Mouse (Mus musculus) embryonic facial prominence, embryonic 14.5 days (tissue): Measurements from ENCODE around the gene Prg4. TPM values are rescaled to one million over a fixed set of nuclear protein-coding genes. Genes with fewer than 3 reads are reported as not detected.
A peak's percentile ranks its signal among the peaks of the same experiment; 100 is the strongest.

Experiments used
- ATAC-seq: fragments of 200-750 bp; cut with Nextera tagmentation; 2 replicates; pipeline ENCODE4 v1.8.0; 2017; ENCODE audit warnings: low read depth, moderate number of reproducible peaks, moderate TSS enrichment
- DNase-seq: peaks from one replicate; pipeline ENCODE4 v3.0.0-alpha.2; 2015; ENCODE audit warnings: low spot score
- H3K27ac ChIP-seq: fragments of 300-500 bp; sonication (generic); replicated peaks from 2 replicates; pipeline ENCODE4 v1.5.1; 2014; ENCODE audit warnings: low read depth, mild to moderate bottlenecking, low read length, moderate library complexity
- H3K27me3 ChIP-seq: fragments of 300-500 bp; sonication (generic); replicated peaks from 2 replicates; pipeline ENCODE4 v1.6.1; 2014; ENCODE audit warnings: low read length; ENCODE audit not compliant: control insufficient read depth, insufficient read depth
- H3K36me3 ChIP-seq: fragments of 300-500 bp; sonication (generic); 2 replicates; pipeline ENCODE4 v1.6.1; 2014; ENCODE audit warnings: low read length, mixed read lengths; ENCODE audit not compliant: control insufficient read depth, insufficient read depth
- H3K4me1 ChIP-seq: fragments of 300-500 bp; sonication (generic); 2 replicates; pipeline ENCODE4 v1.6.1; 2014; ENCODE audit warnings: antibody characterized with exemption, low read length; ENCODE audit not compliant: control insufficient read depth, insufficient read depth
- H3K4me2 ChIP-seq: fragments of 300-500 bp; sonication (generic); 2 replicates; pipeline ENCODE4 v1.6.1; 2014; ENCODE audit warnings: low read depth, mild to moderate bottlenecking, low read length, moderate library complexity, mixed read lengths
- H3K4me3 ChIP-seq: fragments of 300-500 bp; sonication (generic); 2 replicates; pipeline ENCODE4 v1.5.1; 2014; ENCODE audit warnings: low read depth, mild to moderate bottlenecking, low read length
- H3K9ac ChIP-seq: fragments of 300-500 bp; sonication (generic); 2 replicates; pipeline ENCODE4 v1.6.1; 2014; ENCODE audit warnings: low read depth, mild to moderate bottlenecking, low read length, moderate library complexity, mixed read lengths
- H3K9me3 ChIP-seq: fragments of 300-500 bp; sonication (generic); 2 replicates; pipeline ENCODE4 v1.6.1; 2016; ENCODE audit warnings: low read length; ENCODE audit not compliant: control insufficient read depth
- WGBS: fragments of 180-500 bp; shearing (Covaris S2); extraction: QIAGEN DNeasy Blood & Tissue Kit; methylation state at CpG from one replicate; pipeline ENCODE4 v1.1.7; 2014; 5-methylcytosine and 5-hydroxymethylcytosine counted together
- polyA plus RNA-seq: library from polyadenylated mRNA; unstranded; fragments of >200 nt; fragmentation: Nextera tagmentation; extraction: Ambion mirVana; gene quantifications from 2 replicates; pipeline ENCODE4 v1.2.1, GENCODE M21; 2014

Gene Prg4
- polyA plus RNA-seq, 1 experiment from 2014 or later: 2.0 TPM

DNA sequence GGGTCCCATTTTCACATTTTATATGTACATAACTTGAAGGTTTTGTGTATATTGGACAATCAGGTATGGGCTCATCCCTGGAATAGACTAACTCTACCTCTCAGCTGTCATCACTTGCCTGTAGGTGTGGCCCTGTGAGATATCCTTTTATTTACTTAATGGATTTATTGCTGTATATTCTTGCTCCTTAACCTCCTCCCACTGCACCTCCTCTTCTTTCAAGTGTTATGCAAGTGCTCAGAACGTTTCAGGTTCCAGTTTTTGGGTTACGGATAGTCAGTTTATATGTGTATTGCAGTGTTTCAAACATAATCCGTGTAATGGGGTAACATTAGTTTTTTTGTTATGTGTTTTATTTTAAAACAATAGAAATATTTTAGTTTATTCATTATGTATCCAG, 27.3 kb downstream of the Prg4 start:
- WGBS: 89% methylated on average over 3 of the region's 3 CpGs
- Histone ChIP-seq H3K4me1 (no peaks in the 10 kb centered on the region), H3K27ac (no peak overlapping the region), H3K27me3 (no peaks in the 10 kb centered on the region), H3K4me3 (no peak overlapping the region), H3K36me3 (peaks cover 86% of the 10 kb centered on the region), H3K4me2 (no peak overlapping the region), H3K9me3 (no peaks in the 10 kb centered on the region), H3K9ac (no peak overlapping the region)
- ATAC-seq (no peak), DNase-seq (no peak)

DNA sequence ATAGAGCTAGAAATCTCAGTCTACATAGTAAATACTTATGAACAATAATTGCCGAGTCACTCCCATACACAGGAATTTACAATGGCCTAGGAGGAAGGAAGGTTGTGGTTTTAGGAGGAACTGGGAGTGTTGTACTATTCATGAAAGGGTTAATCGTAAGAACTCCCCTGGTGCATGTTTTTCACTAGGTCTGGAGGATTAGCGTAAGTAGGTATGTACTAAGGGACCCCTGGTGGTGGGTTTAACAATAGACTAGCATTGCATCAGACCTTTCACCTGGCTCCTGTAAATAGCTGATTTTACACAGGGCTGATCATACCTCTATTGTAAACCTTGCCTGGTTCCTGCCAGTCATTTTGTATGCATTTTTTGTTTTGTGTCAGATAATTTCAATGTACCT, 39.7 kb downstream of the Prg4 start:
- DNase-seq (no peak), ATAC-seq (no peak)
- WGBS: 65% methylated on average over 3 of the region's 3 CpGs
- H3K36me3 ChIP-seq: peaks cover 90% of the 10 kb centered on the region
- H3K27ac ChIP-seq: no peak overlapping the region
- H3K4me2 ChIP-seq: no peak overlapping the region
- no peak overlapping the region for H3K4me3 ChIP-seq
- H3K9me3 ChIP-seq: no peaks in the 10 kb centered on the region
- no peaks in the 10 kb centered on the region for H3K4me1 ChIP-seq
- H3K27me3 ChIP-seq: no peaks in the 10 kb centered on the region
- no peak overlapping the region for H3K9ac ChIP-seq

DNA sequence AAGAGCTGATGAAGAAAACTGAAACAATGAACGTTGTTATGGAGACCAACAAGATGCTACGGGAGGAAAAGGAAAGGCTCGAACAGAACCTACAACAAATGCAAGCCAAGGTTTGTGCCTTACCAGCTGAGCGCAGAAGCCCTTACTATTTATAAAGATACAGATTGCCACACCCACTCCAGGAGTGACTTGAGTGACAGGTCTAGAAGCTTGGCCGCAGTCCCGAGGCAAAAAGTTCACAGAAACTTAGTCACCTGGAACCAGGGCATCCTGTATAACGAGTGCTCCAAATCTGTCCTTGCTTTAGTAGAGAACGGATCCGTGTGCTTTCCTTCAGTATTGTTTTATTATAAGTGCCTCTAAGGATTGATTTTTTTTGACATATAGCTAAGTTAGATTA, 40.3 kb downstream of the Prg4 start:
- ATAC-seq (no peak), DNase-seq (peak; percentile 4)
- Histone ChIP-seq H3K9ac (no peak overlapping the region), H3K4me1 (no peaks in the 10 kb centered on the region), H3K4me2 (no peak overlapping the region), H3K27ac (no peak overlapping the region), H3K4me3 (no peak overlapping the region), H3K9me3 (no peaks in the 10 kb centered on the region), H3K36me3 (peaks cover 87% of the 10 kb centered on the region), H3K27me3 (no peaks in the 10 kb centered on the region)
- 83% methylated on average over 9 of the region's 9 CpGs for WGBS

GRCm38 (mm10) chr1:150418426-150418825, 47.5 kb downstream of the Prg4 start:
- H3K27me3 ChIP-seq: no peaks in the 10 kb centered on the region
- H3K4me3 ChIP-seq: no peak overlapping the region
- no peak overlapping the region for H3K9ac ChIP-seq
- no peaks in the 10 kb centered on the region for H3K9me3 ChIP-seq
- DNase-seq (no peak), ATAC-seq (no peak)
- H3K27ac ChIP-seq: no peak overlapping the region
- 98% methylated on average over 4 of the region's 4 CpGs for WGBS
- no peaks in the 10 kb centered on the region for H3K4me1 ChIP-seq
- H3K4me2 ChIP-seq: no peak overlapping the region
- H3K36me3 ChIP-seq: peaks cover 85% of the 10 kb centered on the region

- no peaks in the 10 kb centered on the region for H3K27me3 ChIP-seq
- WGBS: 92% methylated on average over 3 of the region's 3 CpGs
- H3K4me3 ChIP-seq: no peak overlapping the region
- no peak overlapping the region for H3K4me2 ChIP-seq
- no peaks in the 10 kb centered on the region for H3K4me1 ChIP-seq
- ATAC-seq (no peak), DNase-seq (no peak)
- no peak overlapping the region for H3K27ac ChIP-seq
- peaks cover 85% of the 10 kb centered on the region for H3K36me3 ChIP-seq
- H3K9ac ChIP-seq: no peak overlapping the region
- no peaks in the 10 kb centered on the region for H3K9me3 ChIP-seq
Observed at GRCm38 (mm10) chr1:150416006-150416405, 50.0 kb downstream of the Prg4 start.

- Histone ChIP-seq H3K4me3 (no peak overlapping the region), H3K27ac (no peak overlapping the region), H3K36me3 (peaks cover 90% of the 10 kb centered on the region), H3K4me1 (no peaks in the 10 kb centered on the region), H3K27me3 (no peaks in the 10 kb centered on the region), H3K9me3 (no peaks in the 10 kb centered on the region), H3K9ac (no peak overlapping the region), H3K4me2 (no peak overlapping the region)
- ATAC-seq (no peak), DNase-seq (no peak)
- WGBS: 97% methylated on average over 6 of the region's 6 CpGs
Observed at GRCm38 (mm10) chr1:150409996-150410395, 56.0 kb downstream of the Prg4 start.

DNA sequence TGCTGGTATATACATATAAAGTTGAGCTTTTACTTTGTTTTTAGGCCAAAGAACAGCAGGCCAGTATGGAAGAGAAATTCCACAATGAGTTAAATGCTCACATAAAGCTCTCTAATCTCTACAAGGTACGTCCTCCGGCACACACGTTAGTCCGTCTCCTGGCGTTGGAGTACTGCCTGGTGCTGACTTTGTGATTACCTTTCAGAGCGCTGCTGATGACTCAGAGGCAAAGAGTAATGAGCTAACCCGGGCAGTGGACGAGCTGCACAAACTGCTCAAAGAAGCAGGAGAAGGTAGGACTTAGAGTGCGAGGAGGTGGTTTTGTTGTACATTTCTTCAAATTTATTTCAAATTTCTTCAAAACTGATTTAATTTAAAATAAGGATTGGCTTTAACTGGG, 58.7 kb downstream of the Prg4 start:
- peaks cover 86% of the 10 kb centered on the region for H3K36me3 ChIP-seq
- no peak for ATAC-seq

DNA sequence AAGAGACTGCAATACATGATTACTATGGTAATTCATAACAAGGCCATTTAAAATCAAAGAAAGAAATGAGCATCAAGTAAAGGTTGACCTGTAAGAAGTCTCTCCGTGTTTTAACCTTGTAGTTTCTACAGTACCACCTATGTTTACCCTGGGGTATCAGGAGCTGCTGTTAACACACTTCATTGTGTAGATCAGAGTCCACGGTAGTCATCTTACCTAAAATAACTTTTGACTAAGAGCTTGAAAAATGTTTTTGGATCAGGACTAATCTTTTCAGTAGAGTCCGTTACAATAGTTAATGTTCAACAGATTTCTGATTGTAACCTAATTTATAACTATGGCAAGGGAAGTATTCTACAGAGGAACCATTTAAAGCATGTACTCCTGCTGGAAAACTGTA, 61.4 kb downstream of the Prg4 start:
- no peak for ATAC-seq
- WGBS: 89% methylated on average over 3 of the region's 3 CpGs
- H3K9ac ChIP-seq: no peak overlapping the region

More for the DNA sequence above, 58.7 kb downstream of the Prg4 start:
- no peaks in the 10 kb centered on the region for H3K9me3 ChIP-seq
- H3K4me3 ChIP-seq: no peak overlapping the region
- no peak for DNase-seq
- no peak overlapping the region for H3K9ac ChIP-seq
- H3K27ac ChIP-seq: no peak overlapping the region
- H3K27me3 ChIP-seq: no peaks in the 10 kb centered on the region
- H3K4me2 ChIP-seq: no peak overlapping the region
- no peaks in the 10 kb centered on the region for H3K4me1 ChIP-seq
- 90% methylated on average over 9 of the region's 9 CpGs for WGBS

GRCm38 (mm10) chr1:150403914-150404313, 62.1 kb downstream of the Prg4 start:
- H3K4me1 ChIP-seq: no peaks in the 10 kb centered on the region
- H3K27ac ChIP-seq: no peak overlapping the region
- H3K27me3 ChIP-seq: no peaks in the 10 kb centered on the region
- WGBS: 92% methylated on average over 3 of the region's 3 CpGs
- ATAC-seq (no peak), DNase-seq (no peak)
- H3K9ac ChIP-seq: no peak overlapping the region
- no peaks in the 10 kb centered on the region for H3K9me3 ChIP-seq
- H3K4me2 ChIP-seq: no peak overlapping the region
- no peak overlapping the region for H3K4me3 ChIP-seq
- H3K36me3 ChIP-seq: peaks cover 82% of the 10 kb centered on the region

More for the DNA sequence above, 61.4 kb downstream of the Prg4 start:
- H3K4me2 ChIP-seq: no peak overlapping the region
- DNase-seq: no peak
- peaks cover 83% of the 10 kb centered on the region for H3K36me3 ChIP-seq
- no peaks in the 10 kb centered on the region for H3K9me3 ChIP-seq
- no peaks in the 10 kb centered on the region for H3K4me1 ChIP-seq
- no peak overlapping the region for H3K4me3 ChIP-seq
- H3K27me3 ChIP-seq: no peaks in the 10 kb centered on the region
- H3K27ac ChIP-seq: no peak overlapping the region
